Mouse (Mus musculus): ENCODE data around the gene Rgs7.

GRCm38 (mm10) chr1:175329934-175330471 is 162.3 kb downstream of the Rgs7 start:
- TF ChIP-seq CTCF (IDR thresholded peaks at IDR 0.05; ENCODE audit: extremely low read depth, insufficient read length, insufficient replicate concordance, low read depth, low read length) (no peak), POLR2A (IDR thresholded peaks at IDR 0.05; ENCODE audit: low read depth, low read length) (no peak)
